ENCODE assay signal across 9 mouse cellular contexts in genomic region chrX:145307174-145307573, GRCm38 (mm10). TPM values are rescaled to one million over a fixed set of nuclear protein-coding genes. Genes with fewer than 3 reads are reported as not detected.
DNase-seq lines count a peak whose midpoint lies in the region; ATAC-seq lines count a peak whose summit lies in the region.
"Had no signal": no experiment of that assay in that cellular context is flagged by ENCODE, and none has a peak within 500 bp of the region (broad histone marks: within the 10 kb centered on the region; RNA-seq: fewer than 3 reads in every experiment).

No protein-coding gene starts in this region.

- H3K27ac ChIP-seq in hindbrain, embryonic 11.5 days (ENCODE audit: low read depth, low read length), result no peak overlapping the region
- H3K27ac ChIP-seq in hindbrain, embryonic 13.5 days, result no peak overlapping the region
- no peak overlapping the region for H3K27ac ChIP-seq in hindbrain, embryonic 16.5 days (ENCODE audit: low read depth, low read length)
- no peak overlapping the region for H3K27ac ChIP-seq in limb, embryonic 11.5 days (replicated peaks; ENCODE audit: low read depth, low read length)
- H3K27ac ChIP-seq: limb, embryonic 12.5 days had no signal

- H3K4me1 ChIP-seq in hindbrain, embryonic 11.5 days (replicated peaks; ENCODE audit: control insufficient read depth, insufficient read depth, low read length), result no peaks in the 10 kb centered on the region
- H3K4me1 ChIP-seq in hindbrain, embryonic 13.5 days (replicated peaks), result no peaks in the 10 kb centered on the region
- H3K4me1 ChIP-seq in hindbrain, embryonic 16.5 days (ENCODE audit: control insufficient read depth, insufficient read depth, low read depth, low read length), result no peaks in the 10 kb centered on the region
- no peaks in the 10 kb centered on the region for H3K4me1 ChIP-seq in limb, embryonic 11.5 days (ENCODE audit: control insufficient read depth, insufficient read depth, low read length)
- H3K4me1 ChIP-seq: limb, embryonic 12.5 days had no signal

- 4% methylated on average over 2 of the region's 2 CpGs for WGBS in hindbrain, embryonic 11.5 days
- WGBS in hindbrain, embryonic 13.5 days, result 5% methylated on average over 2 of the region's 2 CpGs
- WGBS in hindbrain, embryonic 16.5 days, result 4% methylated on average over 2 of the region's 2 CpGs
- WGBS in limb, embryonic 11.5 days, result 8% methylated on average over 2 of the region's 2 CpGs

- H3K9ac ChIP-seq in hindbrain, embryonic 11.5 days (ENCODE audit: low read depth, low read length), result no peak overlapping the region
- no peak overlapping the region for H3K9ac ChIP-seq in hindbrain, embryonic 13.5 days
- H3K9ac ChIP-seq in hindbrain, embryonic 16.5 days (ENCODE audit: low read depth, low read length), result no peak overlapping the region
- no peak overlapping the region for H3K9ac ChIP-seq in limb, embryonic 11.5 days (ENCODE audit: low read length)
- H3K9ac ChIP-seq: limb, embryonic 12.5 days had no signal

- ATAC-seq in hindbrain, embryonic 11.5 days (ENCODE audit: low FRiP score), result no peak
- ATAC-seq in hindbrain, embryonic 13.5 days (ENCODE audit: low FRiP score), result no peak
- ATAC-seq in hindbrain, embryonic 16.5 days, result 0 out of 2 replicates have a peak, but pooled peaks have one; percentile 48
- ATAC-seq in limb, embryonic 11.5 days (ENCODE audit: insufficient number of reproducible peaks, low FRiP score, low TSS enrichment, low read depth), result no peak

- no peak overlapping the region for H3K4me3 ChIP-seq in hindbrain, embryonic 11.5 days (ENCODE audit: low read depth, low read length)
- H3K4me3 ChIP-seq in hindbrain, embryonic 13.5 days, result no peak overlapping the region
- no peak overlapping the region for H3K4me3 ChIP-seq in hindbrain, embryonic 16.5 days (ENCODE audit: low read length)
- no peak overlapping the region for H3K4me3 ChIP-seq in limb, embryonic 11.5 days (ENCODE audit: low read depth, low read length)
- H3K4me3 ChIP-seq: limb, embryonic 12.5 days had no signal

- H3K9me3 ChIP-seq in hindbrain, embryonic 11.5 days (ENCODE audit: control insufficient read depth, low read length), result no peaks in the 10 kb centered on the region
- no peaks in the 10 kb centered on the region for H3K9me3 ChIP-seq in hindbrain, embryonic 13.5 days
- no peaks in the 10 kb centered on the region for H3K9me3 ChIP-seq in hindbrain, embryonic 16.5 days (ENCODE audit: control insufficient read depth, low read length)
- no peaks in the 10 kb centered on the region for H3K9me3 ChIP-seq in limb, embryonic 11.5 days (ENCODE audit: control insufficient read depth, low read length)
- H3K9me3 ChIP-seq: limb, embryonic 12.5 days had no signal

- DNase-seq in hindbrain, embryonic 11.5 days (ENCODE audit: low spot score), result peak; percentile 47
- DNase-seq in Muller cell, postnatal 12 days (ENCODE audit: inconsistent ontology term), result peak; percentile 6
- DNase-seq in cerebellum, postnatal 14 days, result peak; percentile 28 to 48
- DNase-seq in limb, embryonic 11.5 days (ENCODE audit: low spot score), result peak; percentile 30
- DNase-seq in right cerebral cortex, adult 2 months (ENCODE audit: low spot score in 2 of 2), result peak; percentile 23 to 35
- no peak for DNase-seq in ovary, postnatal 36 days (ENCODE audit: low spot score)

- H3K36me3 ChIP-seq in hindbrain, embryonic 11.5 days (ENCODE audit: control insufficient read depth, insufficient read depth, low read length), result no peaks in the 10 kb centered on the region
- no peaks in the 10 kb centered on the region for H3K36me3 ChIP-seq in hindbrain, embryonic 13.5 days
- no peaks in the 10 kb centered on the region for H3K36me3 ChIP-seq in hindbrain, embryonic 16.5 days (ENCODE audit: control insufficient read depth, insufficient read depth, low read length)
- H3K36me3 ChIP-seq in limb, embryonic 11.5 days (ENCODE audit: control insufficient read depth, insufficient read depth, low read length), result no peaks in the 10 kb centered on the region
- H3K36me3 ChIP-seq: limb, embryonic 12.5 days had no signal

- no peak overlapping the region for H3K4me2 ChIP-seq in hindbrain, embryonic 11.5 days (replicated peaks; ENCODE audit: low read depth, low read length)
- H3K4me2 ChIP-seq in hindbrain, embryonic 13.5 days, result no peak overlapping the region
- no peak overlapping the region for H3K4me2 ChIP-seq in hindbrain, embryonic 16.5 days (ENCODE audit: low read length)
- no peak overlapping the region for H3K4me2 ChIP-seq in limb, embryonic 11.5 days (ENCODE audit: low read depth, severe bottlenecking)
- H3K4me2 ChIP-seq: limb, embryonic 12.5 days had no signal

- H3K27me3 ChIP-seq in hindbrain, embryonic 11.5 days (ENCODE audit: control insufficient read depth, insufficient read depth, low read length), result no peaks in the 10 kb centered on the region
- H3K27me3 ChIP-seq in hindbrain, embryonic 13.5 days, result no peaks in the 10 kb centered on the region
- H3K27me3 ChIP-seq in hindbrain, embryonic 16.5 days (replicated peaks; ENCODE audit: control insufficient read depth, insufficient read depth, low read length), result no peaks in the 10 kb centered on the region; the same call in 1 of the 2 replicates
- H3K27me3 ChIP-seq in limb, embryonic 11.5 days (ENCODE audit: control insufficient read depth, insufficient read depth, low read length), result no peaks in the 10 kb centered on the region
- H3K27me3 ChIP-seq: limb, embryonic 12.5 days had no signal

RNA-seq across cellular contexts. Expression of gene Lhfpl1, which starts 41.7 kb away (rescaled TPM):
- 0.21 and 0.49 TPM in 2 replicates for polyA plus RNA-seq in hindbrain, embryonic 11.5 days (2014; fragmentation: Nextera tagmentation; extraction: Ambion mirVana)
- 0.48 and 0.76 TPM in 2 replicates for polyA plus RNA-seq in hindbrain, embryonic 13.5 days (2015; fragmentation: Nextera tagmentation; extraction: Ambion mirVana)
- polyA plus RNA-seq in hindbrain, embryonic 16.5 days (2015; fragmentation: Nextera tagmentation; extraction: Ambion mirVana), result 0.11 and 0.16 TPM in 2 replicates
- polyA plus RNA-seq in limb, embryonic 11.5 days (2014; fragmentation: Nextera tagmentation; extraction: Ambion mirVana), result 2.2 and 2.9 TPM in 2 replicates
